Mouse (Mus musculus) neural tube, embryonic 15.5 days (tissue): ENCODE measurements around the gene Faim. TPM values are rescaled to one million over a fixed set of nuclear protein-coding genes. Genes with fewer than 3 reads are reported as not detected.

Experiments used
- polyA plus RNA-seq: library from polyadenylated mRNA; unstranded; fragments of >200 nt; fragmentation: Nextera tagmentation; extraction: Ambion mirVana; gene quantifications from 2 replicates; pipeline ENCODE4 v1.2.1, GENCODE M21; 2015

Gene Faim
- polyA plus RNA-seq, 1 experiment from 2014 or later = 117 TPM

Other genes with a start within 250 kb of the Faim start
- 0.18 and 0.42 TPM in 2 replicates for gene Prr23a1, start 143.9 kb upstream of the Faim start, polyA plus RNA-seq
- not detected in 2 replicates for gene Prr23a2, start 129.9 kb upstream of the Faim start, polyA plus RNA-seq
- gene Prr23a3, start 121.6 kb upstream of the Faim start, polyA plus RNA-seq = not detected in 2 replicates
- not detected in 2 replicates for gene 7420426K07Rik, start 83.3 kb upstream of the Faim start, polyA plus RNA-seq
- 0.49 and 0.55 TPM in 2 replicates for gene Foxl2, start 31.1 kb upstream of the Faim start, polyA plus RNA-seq
- gene Gm1123, start 49.3 kb downstream of the Faim start, polyA plus RNA-seq = 0.50 TPM in 1 of 2 replicates, not detected in the other
- 3.1 TPM in 2 replicates for gene Pik3cb, start 154.2 kb downstream of the Faim start, polyA plus RNA-seq